In the genomic region with DNA sequence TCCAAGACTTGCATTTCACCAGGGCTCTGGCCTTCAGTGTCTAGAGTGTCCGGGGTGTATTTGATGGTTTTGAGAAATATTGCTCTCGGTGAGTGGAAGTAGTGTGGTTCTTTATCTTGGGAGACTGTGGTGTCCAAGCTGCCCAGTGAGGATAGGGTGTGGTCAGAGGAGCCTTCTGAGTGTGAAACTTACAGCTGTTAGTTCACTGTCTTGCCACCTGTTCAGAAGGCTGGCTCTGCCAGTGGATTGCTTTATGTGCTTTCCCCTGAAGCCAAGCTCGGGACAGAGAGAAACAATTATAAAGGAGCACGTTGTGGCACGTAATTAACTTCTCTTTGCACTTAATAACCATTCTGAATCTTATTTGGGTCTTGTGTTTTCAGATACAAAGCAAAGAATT, we compare ENCODE assay signal across 17 mouse cellular contexts. TPM values are rescaled to one million over a fixed set of nuclear protein-coding genes. Genes with fewer than 3 reads are reported as not detected.
DNase-seq lines count a peak whose midpoint lies in the region; TF ChIP-seq lines count a peak whose summit lies in the region.
"Had no signal": no experiment of that assay in that cellular context is flagged by ENCODE, and none has a peak within 500 bp of the region (broad histone marks: within the 10 kb centered on the region; RNA-seq: fewer than 3 reads in every experiment).

No protein-coding gene starts in this region.

- no peaks in the 10 kb centered on the region for H3K79me3 ChIP-seq in C2C12 (ENCODE audit: low read depth)

- 63% methylated on average over 5 of the region's 5 CpGs for WGBS in bone marrow, adult 2 months

- peak; percentile 21 for DNase-seq in 416B (ENCODE audit: low read depth)
- DNase-seq in right cerebral cortex, postnatal 10 days (ENCODE audit: low spot score in 2 of 2) = no peak
- DNase-seq in right cerebral cortex, postnatal 14 days = no peak
- no peak for DNase-seq in B cell, adult 2 months
- DNase-seq: cerebellum, adult 11-12 months had no signal

- no peak overlapping the region for H3K4me3 ChIP-seq in C2C12 (ENCODE audit: insufficient read depth, poor library complexity, severe bottlenecking)
- no peak overlapping the region for H3K4me3 ChIP-seq in bone marrow, adult 2 months (replicated peaks; ENCODE audit: control insufficient read depth, low read depth, low read length)
- H3K4me3 ChIP-seq: embryonic facial prominence, embryonic 10.5 days; embryonic facial prominence, embryonic 12.5 days; forebrain, embryonic 13.5 days; forebrain, embryonic 15.5 days had no signal

- no peak for TF ChIP-seq CTCF in C2C12 (IDR thresholded peaks at IDR 0.05; ENCODE audit: control insufficient read depth, insufficient read depth, insufficient read length)
- no peak for TF ChIP-seq CTCF in bone marrow, adult 2 months (IDR thresholded peaks at IDR 0.05; ENCODE audit: control insufficient read depth, insufficient read depth, low read length)

- peaks cover 25% of the 10 kb centered on the region for H3K27me3 ChIP-seq in C2C12 (ENCODE audit: control insufficient read depth, insufficient read depth, insufficient read length)
- H3K27me3 ChIP-seq: forebrain, embryonic 13.5 days; forebrain, embryonic 15.5 days had no signal

- no peak overlapping the region for H3ac ChIP-seq in C2C12 (ENCODE audit: control insufficient read depth, insufficient read length, low read depth)

- peak overlapping the region; percentile 45; the same call in 1 of the 2 replicates for H3K27ac ChIP-seq in bone marrow, adult 2 months (ENCODE audit: control insufficient read depth, insufficient read depth, low read depth, low read length, poor library complexity)
- H3K27ac ChIP-seq: embryonic facial prominence, embryonic 10.5 days; embryonic facial prominence, embryonic 12.5 days; forebrain, embryonic 13.5 days; forebrain, embryonic 15.5 days had no signal

- H3K36me3 ChIP-seq in C2C12 (ENCODE audit: control insufficient read depth, insufficient read depth) = no peaks in the 10 kb centered on the region
- H3K36me3 ChIP-seq: embryonic facial prominence, embryonic 10.5 days; embryonic facial prominence, embryonic 12.5 days; forebrain, embryonic 15.5 days had no signal

- H3K4me1 ChIP-seq in bone marrow, adult 2 months (ENCODE audit: control insufficient read depth, insufficient read depth, low read length) = no peaks in the 10 kb centered on the region
- H3K4me1 ChIP-seq: embryonic facial prominence, embryonic 12.5 days; forebrain, embryonic 13.5 days; forebrain, embryonic 15.5 days had no signal

- H3K79me2 ChIP-seq in C2C12 (ENCODE audit: control insufficient read depth, insufficient read depth) = no peaks in the 10 kb centered on the region

- TF ChIP-seq POLR2A in bone marrow, adult 2 months (IDR thresholded peaks at IDR 0.05; ENCODE audit: borderline replicate concordance, control insufficient read depth, low read depth, low read length) = no peak

TF ChIP-seq in C2C12, 6 proteins besides CTCF, POLR2A, EP300 and RAD21:
- TF ChIP-seq MYOD1 (IDR thresholded peaks at IDR 0.05; ENCODE audit: control insufficient read depth, insufficient read length, low read depth) (peak; percentile 17), MYOG (IDR thresholded peaks at IDR 0.05; ENCODE audit: control insufficient read depth, extremely low read depth, insufficient read length) (no peak), USF1 (IDR thresholded peaks at IDR 0.05; ENCODE audit: low read depth) (no peak), CEBPB (IDR thresholded peaks at IDR 0.05; ENCODE audit: low read depth) (no peak)
TF ChIP-seq in C2C12: peak in this region for 1.

RNA-seq across cellular contexts. Expression of gene Gm2310, which starts 57.2 kb away (rescaled TPM):
- polyA plus RNA-seq in C2C12 (2012; fragmentation: generic; extraction: Trizol) = not detected
- polyA plus RNA-seq in bone marrow, adult 2 months (2011; ENCODE audit: insufficient read depth, insufficient read length, low replicate concordance, missing spikeins) = not detected in 2 replicates
- polyA plus RNA-seq: adrenal gland, adult 2 months; cerebellum, adult 2 months; cortical plate, adult 2 months; embryonic facial prominence, embryonic 10.5 days; embryonic facial prominence, embryonic 12.5 days; embryonic facial prominence, embryonic 14.5 days; forebrain, embryonic 11.5 days; forebrain, embryonic 13.5 days; forebrain, embryonic 15.5 days; forebrain, postnatal 0 days had no signal
